Mouse (Mus musculus) G1E (cell line): ENCODE data around the gene Gimap7.

Experiments
- CTCF ChIP-seq: IDR thresholded peaks from 2 replicates; pipeline ENCODE4 v1.5.1; 2012; ENCODE audit warnings: low read depth, low read length, inconsistent platforms, mixed read lengths
- GATA1 ChIP-seq: IDR thresholded peaks from 2 replicates; pipeline ENCODE4 v1.6.1; 2012; ENCODE audit warnings: borderline replicate concordance, low read length, inconsistent platforms, mixed read lengths
- GATA2 ChIP-seq: IDR thresholded peaks from 2 replicates; pipeline ENCODE4 v1.6.1; 2012; ENCODE audit warnings: low read depth, low read length, inconsistent platforms, borderline replicate concordance
- POLR2AphosphoS5 ChIP-seq: IDR thresholded peaks from 2 replicates; pipeline ENCODE4 v1.6.1; 2012; ENCODE audit warnings: low read depth, low read length, inconsistent platforms; ENCODE audit not compliant: insufficient replicate concordance

GRCm38 (mm10) chr6:48702146-48702545, 16.3 kb upstream of the Gimap7 start:
- no peak for TF ChIP-seq GATA1
- TF ChIP-seq CTCF = no peak
- no peak for TF ChIP-seq POLR2AphosphoS5
- no peak for TF ChIP-seq GATA2
